Mouse (Mus musculus) Muller cell, postnatal 12 days (primary cell): Measurements from ENCODE around the gene Inpp5f.
"Not testable (repeated sequence)": the region's sequence is repeated elsewhere in the genome, so short reads cannot be mapped to it uniquely, and the experiment has no call there.

Experiments used
- DNase-seq: peaks from one replicate; pipeline ENCODE4 v3.0.0-alpha.2; 2015; ENCODE audit errors: inconsistent ontology term

Gene Inpp5f

GRCm38 (mm10) chr7:128592118-128592935 lies 18.8 kb upstream of the Inpp5f start:
- DNase-seq: no peak

GRCm38 (mm10) chr7:128592936-128593241 lies 18.2 kb upstream of the Inpp5f start:
- no peak for DNase-seq

- no peak for DNase-seq
Measured at GRCm38 (mm10) chr7:128596274-128596673, 14.9 kb upstream of the Inpp5f start.

- DNase-seq: no peak
Measured at GRCm38 (mm10) chr7:128599072-128599471, 12.1 kb upstream of the Inpp5f start.

- no peak for DNase-seq
Measured at GRCm38 (mm10) chr7:128601826-128602225, 9.3 kb upstream of the Inpp5f start.

GRCm38 (mm10) chr7:128609936-128610335 lies 1.2 kb upstream of the Inpp5f start:
- DNase-seq: not testable (repeated sequence)

- no peak for DNase-seq
Measured at GRCm38 (mm10) chr7:128610490-128610889, 638 bp upstream of the Inpp5f start.

- peak; percentile 13 for DNase-seq
Measured at GRCm38 (mm10) chr7:128611799-128612411, 777 bp downstream of the Inpp5f start.

- no peak for DNase-seq
Measured at GRCm38 (mm10) chr7:128612521-128613181, 1.5 kb downstream of the Inpp5f start.

- no peak for DNase-seq
Measured at GRCm38 (mm10) chr7:128613578-128613977, 2.5 kb downstream of the Inpp5f start.

- DNase-seq: no peak
Measured at GRCm38 (mm10) chr7:128617587-128617986, 6.5 kb downstream of the Inpp5f start.

GRCm38 (mm10) chr7:128620178-128620577 lies 9.1 kb downstream of the Inpp5f start:
- DNase-seq: no peak

- peak; percentile 88 for DNase-seq
Measured at GRCm38 (mm10) chr7:128622266-128622961, 11.3 kb downstream of the Inpp5f start.

GRCm38 (mm10) chr7:128622994-128623393 lies 11.9 kb downstream of the Inpp5f start:
- no peak for DNase-seq

- no peak for DNase-seq
Measured at GRCm38 (mm10) chr7:128625382-128625781, 14.3 kb downstream of the Inpp5f start.

- DNase-seq: no peak
Measured at GRCm38 (mm10) chr7:128626601-128627000, 15.5 kb downstream of the Inpp5f start.

GRCm38 (mm10) chr7:128627251-128627650 lies 16.1 kb downstream of the Inpp5f start:
- DNase-seq: no peak

- no peak for DNase-seq
Measured at GRCm38 (mm10) chr7:128627723-128628122, 16.6 kb downstream of the Inpp5f start.

GRCm38 (mm10) chr7:128633156-128633555 lies 22.0 kb downstream of the Inpp5f start:
- DNase-seq: no peak

- DNase-seq: no peak
Measured at GRCm38 (mm10) chr7:128639925-128640485, 28.9 kb downstream of the Inpp5f start.

- DNase-seq: no peak
Measured at GRCm38 (mm10) chr7:128641571-128641970, 30.4 kb downstream of the Inpp5f start.

GRCm38 (mm10) chr7:128642386-128642785 lies 31.3 kb downstream of the Inpp5f start:
- no peak for DNase-seq
